Mouse (Mus musculus): ENCODE results near the gene Cnot8.

The Cnot8 gene

GRCm38 (mm10) chr11:58103344-58103653, 654 bp upstream of the Cnot8 start:
- DNase-seq (ENCODE audit: low spot score in 2 of 2), result no peak

- peak in 1 of 2 experiments; percentile 43 for DNase-seq (ENCODE audit: low spot score in 2 of 2)
Observed at GRCm38 (mm10) chr11:58104351-58104791, 418 bp downstream of the Cnot8 start.

- no peak for DNase-seq (ENCODE audit: low spot score in 2 of 2)
Observed at GRCm38 (mm10) chr11:58107009-58107408, 3.1 kb downstream of the Cnot8 start.

- no peak for DNase-seq (ENCODE audit: low spot score in 2 of 2)
Observed at GRCm38 (mm10) chr11:58107664-58108337, 3.8 kb downstream of the Cnot8 start.

GRCm38 (mm10) chr11:58116560-58116959, 12.6 kb downstream of the Cnot8 start:
- DNase-seq (ENCODE audit: low spot score in 2 of 2), result peak; percentile 11 to 38

- DNase-seq (ENCODE audit: low spot score in 2 of 2), result no peak
Observed at GRCm38 (mm10) chr11:58117044-58117652, 13.2 kb downstream of the Cnot8 start.

GRCm38 (mm10) chr11:58120655-58121054, 16.7 kb downstream of the Cnot8 start:
- no peak for DNase-seq (ENCODE audit: low spot score in 2 of 2)

- no peak for DNase-seq (ENCODE audit: low spot score in 2 of 2)
Observed at GRCm38 (mm10) chr11:58121351-58121750, 17.4 kb downstream of the Cnot8 start.

GRCm38 (mm10) chr11:58123711-58124110, 19.8 kb downstream of the Cnot8 start:
- no peak for DNase-seq (ENCODE audit: low spot score in 2 of 2)

GRCm38 (mm10) chr11:58125021-58125420, 21.1 kb downstream of the Cnot8 start:
- no peak for DNase-seq (ENCODE audit: low spot score in 2 of 2)

- no peak for DNase-seq (ENCODE audit: low spot score in 2 of 2)
Observed at GRCm38 (mm10) chr11:58126397-58127160, 22.6 kb downstream of the Cnot8 start.

GRCm38 (mm10) chr11:58127544-58127943, 23.6 kb downstream of the Cnot8 start:
- DNase-seq (ENCODE audit: low spot score in 2 of 2), result no peak

- DNase-seq (ENCODE audit: low spot score in 2 of 2), result no peak
Observed at GRCm38 (mm10) chr11:58129302-58129843, 25.4 kb downstream of the Cnot8 start.

GRCm38 (mm10) chr11:58132026-58132425, 28.1 kb downstream of the Cnot8 start:
- no peak for DNase-seq (ENCODE audit: low spot score in 2 of 2)

- DNase-seq (ENCODE audit: low spot score in 2 of 2), result no peak
Observed at GRCm38 (mm10) chr11:58134869-58135268, 30.9 kb downstream of the Cnot8 start.

GRCm38 (mm10) chr11:58135296-58135695, 31.3 kb downstream of the Cnot8 start:
- DNase-seq (ENCODE audit: low spot score in 2 of 2), result no peak

GRCm38 (mm10) chr11:58136677-58137076, 32.7 kb downstream of the Cnot8 start:
- DNase-seq (ENCODE audit: low spot score in 2 of 2), result no peak

- DNase-seq (ENCODE audit: low spot score in 2 of 2), result no peak
Observed at GRCm38 (mm10) chr11:58138821-58139220, 34.9 kb downstream of the Cnot8 start.

GRCm38 (mm10) chr11:58139466-58139865, 35.5 kb downstream of the Cnot8 start:
- no peak for DNase-seq (ENCODE audit: low spot score in 2 of 2)

- DNase-seq (ENCODE audit: low spot score in 2 of 2), result no peak
Observed at GRCm38 (mm10) chr11:58143704-58144426, 39.9 kb downstream of the Cnot8 start.

- no peak for DNase-seq (ENCODE audit: low spot score in 2 of 2)
Observed at GRCm38 (mm10) chr11:58146241-58146640, 42.3 kb downstream of the Cnot8 start.

GRCm38 (mm10) chr11:58155458-58155857, 51.5 kb downstream of the Cnot8 start:
- no peak for DNase-seq (ENCODE audit: low spot score in 2 of 2)

Data from natural killer cell, adult 2 months (primary cell).